Mouse (Mus musculus) liver, embryonic 16.5 days (tissue): ENCODE data around the gene Sema3a. TPM values are rescaled to one million over a fixed set of nuclear protein-coding genes. Genes with fewer than 3 reads are reported as not detected.

ENCODE experiments used
- ATAC-seq: fragments of 200-750 bp; cut with Nextera tagmentation; 2 replicates; pipeline ENCODE4 v1.8.0; 2017; ENCODE audit warnings: low read depth, mild to moderate bottlenecking, moderate number of reproducible peaks, moderate library complexity
- H3K27ac ChIP-seq: fragments of 300-500 bp; sonication (generic); 2 replicates; pipeline ENCODE4 v1.5.1; 2014; ENCODE audit warnings: mild to moderate bottlenecking, low read length
- H3K27me3 ChIP-seq: fragments of 300-500 bp; sonication (generic); 2 replicates; pipeline ENCODE4 v1.6.1; 2014; ENCODE audit warnings: low read depth, low read length, mixed read lengths; ENCODE audit not compliant: control insufficient read depth, insufficient read depth
- H3K36me3 ChIP-seq: fragments of 300-500 bp; sonication (generic); 2 replicates; pipeline ENCODE4 v1.6.1; 2014; ENCODE audit warnings: mild to moderate bottlenecking; ENCODE audit not compliant: control insufficient read depth, insufficient read depth
- H3K4me1 ChIP-seq: fragments of 300-500 bp; sonication (generic); 2 replicates; pipeline ENCODE4 v1.6.1; 2014; ENCODE audit warnings: low read depth, low read length, mixed read lengths; ENCODE audit not compliant: control insufficient read depth
- H3K4me2 ChIP-seq: fragments of 300-500 bp; sonication (generic); 2 replicates; pipeline ENCODE4 v1.6.1; 2014; ENCODE audit warnings: low read depth, low read length, mixed read lengths
- H3K4me3 ChIP-seq: fragments of 300-500 bp; sonication (generic); 2 replicates; pipeline ENCODE4 v1.5.1; 2014; ENCODE audit warnings: low read depth, mild to moderate bottlenecking, low read length
- H3K9ac ChIP-seq: fragments of 300-500 bp; sonication (generic); 2 replicates; pipeline ENCODE4 v1.6.1; 2014; ENCODE audit warnings: low read depth, low read length
- H3K9me3 ChIP-seq: fragments of 300-500 bp; sonication (generic); replicated peaks from 2 replicates; pipeline ENCODE4 v1.6.1; 2016; ENCODE audit warnings: low read length; ENCODE audit not compliant: control insufficient read depth
- WGBS: fragments of 180-500 bp; shearing (Covaris S2); extraction: QIAGEN DNeasy Blood & Tissue Kit; methylation state at CpG from one replicate; pipeline ENCODE4 v1.1.7; 2014; ENCODE audit not compliant: insufficient replicate concordance; 5-methylcytosine and 5-hydroxymethylcytosine counted together
- polyA plus RNA-seq: library from polyadenylated mRNA; unstranded; fragments of >200 nt; fragmentation: Nextera tagmentation; extraction: Ambion mirVana; gene quantifications from 2 replicates; pipeline ENCODE4 v1.2.1, GENCODE M21; 2015

Sema3a gene
- polyA plus RNA-seq, 1 experiment from 2014 or later, result 1.1 TPM

- Histone ChIP-seq H3K27me3 (no peaks in the 10 kb centered on the region), H3K36me3 (no peaks in the 10 kb centered on the region), H3K4me3 (no peak overlapping the region), H3K9ac (no peak overlapping the region), H3K27ac (no peak overlapping the region), H3K4me1 (no peaks in the 10 kb centered on the region), H3K9me3 (no peaks in the 10 kb centered on the region), H3K4me2 (no peak overlapping the region)
- 53% methylated on average over 5 of the region's 5 CpGs for WGBS
- ATAC-seq, result no peak
Measured at GRCm38 (mm10) chr5:13421276-13421925, 296.2 kb downstream of the Sema3a start.

- ATAC-seq, result no peak
- WGBS, result 26% methylated on average over 1 of the region's 1 CpGs
- H3K27me3 ChIP-seq, result no peaks in the 10 kb centered on the region
- no peaks in the 10 kb centered on the region for H3K4me1 ChIP-seq
- H3K4me2 ChIP-seq, result no peak overlapping the region
- H3K4me3 ChIP-seq, result no peak overlapping the region
- no peaks in the 10 kb centered on the region for H3K9me3 ChIP-seq
- H3K9ac ChIP-seq, result no peak overlapping the region
- H3K36me3 ChIP-seq, result no peaks in the 10 kb centered on the region
- no peak overlapping the region for H3K27ac ChIP-seq
Measured at GRCm38 (mm10) chr5:13428702-13429101, 303.5 kb downstream of the Sema3a start.

- 59% methylated on average over 2 of the region's 2 CpGs for WGBS
- H3K9ac ChIP-seq, result no peak overlapping the region
- no peak overlapping the region for H3K27ac ChIP-seq
- no peaks in the 10 kb centered on the region for H3K4me1 ChIP-seq
- H3K4me2 ChIP-seq, result no peak overlapping the region
- no peaks in the 10 kb centered on the region for H3K36me3 ChIP-seq
- H3K9me3 ChIP-seq, result no peaks in the 10 kb centered on the region
- no peak for ATAC-seq
- no peak overlapping the region for H3K4me3 ChIP-seq
- no peaks in the 10 kb centered on the region for H3K27me3 ChIP-seq
Measured at GRCm38 (mm10) chr5:13431827-13432226, 306.6 kb downstream of the Sema3a start.

GRCm38 (mm10) chr5:13432574-13432973 lies 307.4 kb downstream of the Sema3a start:
- no peak overlapping the region for H3K9ac ChIP-seq
- no peak for ATAC-seq
- H3K27ac ChIP-seq, result no peak overlapping the region
- no peaks in the 10 kb centered on the region for H3K36me3 ChIP-seq
- H3K4me1 ChIP-seq, result no peaks in the 10 kb centered on the region
- no peak overlapping the region for H3K4me3 ChIP-seq
- H3K9me3 ChIP-seq, result no peaks in the 10 kb centered on the region
- 45% methylated on average over 3 of the region's 3 CpGs for WGBS
- no peak overlapping the region for H3K4me2 ChIP-seq
- no peaks in the 10 kb centered on the region for H3K27me3 ChIP-seq

GRCm38 (mm10) chr5:13433303-13433702 lies 308.1 kb downstream of the Sema3a start:
- Histone ChIP-seq H3K4me2 (no peak overlapping the region), H3K27ac (no peak overlapping the region), H3K4me3 (no peak overlapping the region), H3K4me1 (no peaks in the 10 kb centered on the region), H3K9ac (no peak overlapping the region), H3K36me3 (no peaks in the 10 kb centered on the region), H3K27me3 (no peaks in the 10 kb centered on the region), H3K9me3 (no peaks in the 10 kb centered on the region)
- WGBS, result 53% methylated on average over 2 of the region's 2 CpGs
- ATAC-seq, result no peak

- no peaks in the 10 kb centered on the region for H3K36me3 ChIP-seq
- H3K27me3 ChIP-seq, result no peaks in the 10 kb centered on the region
- no peak for ATAC-seq
- H3K9ac ChIP-seq, result no peak overlapping the region
- H3K27ac ChIP-seq, result no peak overlapping the region
- no peaks in the 10 kb centered on the region for H3K4me1 ChIP-seq
- no peak overlapping the region for H3K4me2 ChIP-seq
- no peak overlapping the region for H3K4me3 ChIP-seq
- no peaks in the 10 kb centered on the region for H3K9me3 ChIP-seq
Measured at GRCm38 (mm10) chr5:13441112-13441511, 315.9 kb downstream of the Sema3a start.

- Histone ChIP-seq H3K27ac (no peak overlapping the region), H3K9me3 (no peaks in the 10 kb centered on the region), H3K4me3 (no peak overlapping the region), H3K36me3 (no peaks in the 10 kb centered on the region), H3K9ac (no peak overlapping the region), H3K4me1 (no peaks in the 10 kb centered on the region), H3K4me2 (no peak overlapping the region), H3K27me3 (no peaks in the 10 kb centered on the region)
- WGBS, result 38% methylated on average over 1 of the region's 1 CpGs
- no peak for ATAC-seq
Measured at GRCm38 (mm10) chr5:13460182-13461001, 335.2 kb downstream of the Sema3a start.

- H3K27me3 ChIP-seq, result no peaks in the 10 kb centered on the region
- WGBS, result 69% methylated on average over 7 of the region's 7 CpGs
- H3K36me3 ChIP-seq, result no peaks in the 10 kb centered on the region
- H3K9ac ChIP-seq, result no peak overlapping the region
- no peak for ATAC-seq
- no peak overlapping the region for H3K4me3 ChIP-seq
- H3K4me1 ChIP-seq, result no peaks in the 10 kb centered on the region
- H3K4me2 ChIP-seq, result no peak overlapping the region
- no peak overlapping the region for H3K27ac ChIP-seq
- no peaks in the 10 kb centered on the region for H3K9me3 ChIP-seq
Measured at GRCm38 (mm10) chr5:13468856-13469255, 343.6 kb downstream of the Sema3a start.

GRCm38 (mm10) chr5:13469401-13469800 lies 344.2 kb downstream of the Sema3a start:
- 65% methylated on average over 5 of the region's 5 CpGs for WGBS
- Histone ChIP-seq H3K27me3 (no peaks in the 10 kb centered on the region), H3K9me3 (no peaks in the 10 kb centered on the region), H3K4me2 (no peak overlapping the region), H3K27ac (no peak overlapping the region), H3K4me1 (no peaks in the 10 kb centered on the region), H3K4me3 (no peak overlapping the region), H3K9ac (no peak overlapping the region), H3K36me3 (no peaks in the 10 kb centered on the region)
- ATAC-seq, result no peak
